Comparison of ENCODE assay signal across 19 mouse cellular contexts in the genomic region with DNA sequence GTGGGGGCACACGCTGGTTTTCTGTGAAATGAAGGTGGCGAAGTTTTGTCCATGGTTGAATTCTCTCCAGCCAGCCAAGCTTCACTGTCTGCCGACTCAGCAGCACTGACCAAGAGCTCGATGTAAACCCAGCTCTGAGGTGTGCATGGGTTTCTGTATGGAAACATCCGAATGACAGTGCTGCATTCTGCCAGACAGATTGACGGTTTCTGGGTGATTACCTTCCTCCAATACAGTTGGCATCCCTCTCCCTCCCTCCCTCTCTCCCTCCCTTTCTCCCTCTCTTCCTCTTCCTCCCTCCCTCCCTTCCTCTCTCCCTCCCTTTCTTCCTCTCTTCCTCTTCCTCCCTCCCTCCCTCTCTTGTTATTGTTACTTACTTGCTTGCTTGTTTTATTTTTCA.
DNase-seq lines count a peak whose midpoint lies in the region; ATAC-seq lines count a peak whose summit lies in the region.
"Had no signal": no experiment of that assay in that cellular context is flagged by ENCODE, and none has a peak within 500 bp of the region (broad histone marks: within the 10 kb centered on the region; RNA-seq: fewer than 3 reads in every experiment).

No protein-coding gene starts in this region.

- no peaks in the 10 kb centered on the region for H3K9me3 ChIP-seq in hindbrain, embryonic 16.5 days (ENCODE audit: control insufficient read depth, low read length)
- H3K9me3 ChIP-seq: embryonic facial prominence, embryonic 12.5 days; heart, embryonic 12.5 days; limb, embryonic 12.5 days had no signal

- H3K27me3 ChIP-seq in hindbrain, embryonic 16.5 days (replicated peaks; ENCODE audit: control insufficient read depth, insufficient read depth, low read length): no peaks in the 10 kb centered on the region
- H3K27me3 ChIP-seq: embryonic facial prominence, embryonic 12.5 days; heart, embryonic 12.5 days had no signal

- H3K36me3 ChIP-seq in hindbrain, embryonic 16.5 days (ENCODE audit: control insufficient read depth, insufficient read depth, low read length): no peaks in the 10 kb centered on the region
- H3K36me3 ChIP-seq: embryonic facial prominence, embryonic 12.5 days; heart, embryonic 12.5 days; limb, embryonic 12.5 days had no signal

- 43% methylated on average over 6 of the region's 6 CpGs for WGBS in hindbrain, embryonic 16.5 days

- 0 out of 2 replicates have a peak overlapping the region, but pooled peaks have one; percentile 6 for H3K9ac ChIP-seq in hindbrain, embryonic 16.5 days (ENCODE audit: low read depth, low read length)
- H3K9ac ChIP-seq: embryonic facial prominence, embryonic 12.5 days; heart, embryonic 12.5 days; limb, embryonic 12.5 days; liver, embryonic 14.5 days had no signal

- no peak overlapping the region for H3K4me3 ChIP-seq in hindbrain, embryonic 16.5 days (ENCODE audit: low read length)
- H3K4me3 ChIP-seq: embryonic facial prominence, embryonic 12.5 days; heart, embryonic 12.5 days; limb, embryonic 12.5 days had no signal

- H3K27ac ChIP-seq in hindbrain, embryonic 16.5 days (ENCODE audit: low read depth, low read length): peak overlapping the region; percentile 52
- H3K27ac ChIP-seq: embryonic facial prominence, embryonic 12.5 days; limb, embryonic 12.5 days; liver, embryonic 14.5 days; stomach, postnatal 0 days had no signal

- H3K4me1 ChIP-seq in hindbrain, embryonic 16.5 days (ENCODE audit: control insufficient read depth, insufficient read depth, low read depth, low read length): peaks cover 52% of the 10 kb centered on the region

- no peak overlapping the region for H3K4me2 ChIP-seq in hindbrain, embryonic 16.5 days (ENCODE audit: low read length)
- H3K4me2 ChIP-seq: embryonic facial prominence, embryonic 12.5 days; heart, embryonic 12.5 days; limb, embryonic 12.5 days had no signal

- no peak for ATAC-seq in cerebellum, adult (ENCODE audit: insufficient number of reproducible peaks, low FRiP score, low TSS enrichment)
- no peak for ATAC-seq in hindbrain, embryonic 16.5 days
- ATAC-seq in granulocyte monocyte progenitor cell, adult 5-6 weeks (replicated peaks; ENCODE audit: poor library complexity, severe bottlenecking): no peak
- ATAC-seq: intestine, embryonic 16.5 days; lung, postnatal 0 days had no signal

- peak; percentile 39 to 40 for DNase-seq in cerebellum, postnatal 25 days
- peak; percentile 35 for DNase-seq in retina, postnatal 1 day
- no peak for DNase-seq in retina, embryonic 14.5 days (ENCODE audit: low spot score)
- no peak for DNase-seq in thymus, postnatal 0 days (ENCODE audit: low spot score)
- DNase-seq in adrenal gland, adult 18-20 months (ENCODE audit: low spot score in 2 of 2): no peak
- DNase-seq: adrenal gland, adult 2 months; cerebellum, adult 11-12 months; gastrocnemius, postnatal 36 days; thymus, postnatal 25 days had no signal

Comparison
In these comparisons a context has a peak if more than half of its experiments do, and no peak if none do; other contexts are left out.
1. DNase-seq: peak in cerebellum, postnatal 25 days (2 of 2) and retina, postnatal 1 day (single experiment); none in retina, embryonic 14.5 days (single experiment), thymus, postnatal 0 days (single experiment) and adrenal gland, adult 18-20 months (0 of 2).